Mouse (Mus musculus) left cerebral cortex, adult 8-10 months (tissue): ENCODE results near the gene Col6a4. TPM values are rescaled to one million over a fixed set of nuclear protein-coding genes. Genes with fewer than 3 reads are reported as not detected.

ENCODE experiments used
- DNase-seq, 2 experiments: peaks; one replicate each; pipeline ENCODE4 v3.0.0; 2022; ENCODE audit warnings: low spot score in 2 of 2
- total RNA-seq, 4 experiments: library from RNA; stranded (reverse); gene quantifications; 2 replicates each; pipeline ENCODE4 v1.2.4; 2022

Gene Col6a4
- total RNA-seq, 4 experiments from 2014 or later = 1.8 to 2.9 (median 2.2) TPM

- DNase-seq = no peak
Observed at GRCm38 (mm10) chr9:105967976-105968375, 128.6 kb downstream of the Col6a4 start.

GRCm38 (mm10) chr9:105960533-105960932, 136.1 kb downstream of the Col6a4 start, which contains the start of gene Col6a5:
TSS of gene Col6a5 (minus strand) at chr9:105960643.
- no peak for DNase-seq

- DNase-seq = no peak
Observed at GRCm38 (mm10) chr9:105959116-105959515, 137.5 kb downstream of the Col6a4 start.

GRCm38 (mm10) chr9:105949755-105950154, 146.8 kb downstream of the Col6a4 start:
- no peak for DNase-seq

GRCm38 (mm10) chr9:105947577-105947976, 149.0 kb downstream of the Col6a4 start:
- peak in 1 of 2 experiments; percentile 66 for DNase-seq

Other genes starting within 250 kb of the Col6a4 start
- gene Col6a5, start 136.1 kb downstream of the Col6a4 start, total RNA-seq = 1 to 10 TPM in 2 of 4 experiments, under 1 TPM in 2; 0.82 to 2.1 (median 0.97) TPM
- gene Glyctk, start 61.4 kb upstream of the Col6a4 start, total RNA-seq = 1 to 10 TPM; 3.3 to 4.9 (median 3.9) TPM
- gene Wdr82, start 74.1 kb upstream of the Col6a4 start, total RNA-seq = 100 to 1,000 TPM; 112 to 132 (median 120) TPM
- 10 to 100 TPM; 23.4 to 26.9 (median 24.4) TPM for gene Ppm1m, start 103.0 kb upstream of the Col6a4 start, total RNA-seq
- 10 to 100 TPM; 58.6 to 61.1 (median 59.1) TPM for gene Twf2, start 106.3 kb upstream of the Col6a4 start, total RNA-seq
- 1 to 10 TPM in 3 of 4 experiments, under 1 TPM in 1; 0.85 to 2.0 (median 1.7) TPM for gene Tlr9, start 125.8 kb upstream of the Col6a4 start, total RNA-seq
- gene Alas1, start 151.9 kb upstream of the Col6a4 start, total RNA-seq = 100 to 1,000 TPM; 136 to 146 (median 141) TPM
- gene Poc1a, start 184.3 kb upstream of the Col6a4 start, total RNA-seq = 10 to 100 TPM; 14.6 to 18.3 (median 16.7) TPM